Mouse (Mus musculus): ENCODE results near the gene Ccdc57.

- TF ChIP-seq GATA1 (IDR thresholded peaks at IDR 0.05; ENCODE audit: borderline replicate concordance, low read length) (no peak), FLI1 (IDR thresholded peaks at IDR 0.05; ENCODE audit: low read length) (no peak)
Observed at GRCm38 (mm10) chr11:120973318-120973717, 40.6 kb upstream of the Ccdc57 start.
